Mouse (Mus musculus) G1E (cell line): ENCODE results near the gene Lce1a1.

Experiments
- CTCF ChIP-seq: IDR thresholded peaks from 2 replicates; pipeline ENCODE4 v1.5.1; 2012; ENCODE audit warnings: low read depth, low read length, inconsistent platforms, mixed read lengths
- GATA1 ChIP-seq: IDR thresholded peaks from 2 replicates; pipeline ENCODE4 v1.6.1; 2012; ENCODE audit warnings: borderline replicate concordance, low read length, inconsistent platforms, mixed read lengths
- GATA2 ChIP-seq: IDR thresholded peaks from 2 replicates; pipeline ENCODE4 v1.6.1; 2012; ENCODE audit warnings: low read depth, low read length, inconsistent platforms, borderline replicate concordance
- POLR2AphosphoS5 ChIP-seq: IDR thresholded peaks from 2 replicates; pipeline ENCODE4 v1.6.1; 2012; ENCODE audit warnings: low read depth, low read length, inconsistent platforms; ENCODE audit not compliant: insufficient replicate concordance
- TAL1 ChIP-seq: conservative IDR thresholded peaks from 2 replicates; pipeline ENCODE4 v1.6.1; 2012; ENCODE audit warnings: low read depth, low read length, inconsistent platforms, mixed read lengths

GRCm38 (mm10) chr3:92694613-92695012, 46.5 kb upstream of the Lce1a1 start:
- TF ChIP-seq GATA1 (no peak), CTCF (no peak), POLR2AphosphoS5 (no peak), TAL1 (no peak), GATA2 (no peak)
